Mouse (Mus musculus) granulocyte monocyte progenitor cell, adult 5-6 weeks (primary cell): ENCODE data around the gene Gm3248. TPM values are rescaled to one million over a fixed set of nuclear protein-coding genes. Genes with fewer than 3 reads are reported as not detected.
"Not testable (repeated sequence)": the region's sequence is repeated elsewhere in the genome, so short reads cannot be mapped to it uniquely, and the experiment has no call there.

Experiments used
- ATAC-seq: replicated peaks from 2 replicates; pipeline ENCODE4 v1.8.0; 2016; ENCODE audit warnings: mild to moderate bottlenecking, moderate TSS enrichment, inconsistent platforms; ENCODE audit not compliant: poor library complexity, severe bottlenecking
- total RNA-seq, 2 experiments: library from RNA; stranded (forward) in 1 of 2; stranded (reverse) in 1 of 2; fragments of 200-712, 200-1000 nt in 1 of 2; fragments of >200 nt in 1 of 2; fragmentation: Nextera tagmentation in 1 of 2; gene quantifications; 2 replicates each; pipeline ENCODE4 v1.2.3; 2014 to 2017

Gene Gm3248
- not detected in 2 replicates for total RNA-seq (2014; fragmentation: Nextera tagmentation)
- not detected in 2 replicates for total RNA-seq (2017)

- ATAC-seq, result not testable (repeated sequence)
Measured at GRCm38 (mm10) chr14:5961635-5962034, at the start of gene Gm3248. Gene Gm3248, minus strand, starts transcription at chr14:5961745.

GRCm38 (mm10) chr14:5987136-5987535 is 25.6 kb upstream of the Gm3248 start:
- ATAC-seq, result not testable (repeated sequence)

DNA sequence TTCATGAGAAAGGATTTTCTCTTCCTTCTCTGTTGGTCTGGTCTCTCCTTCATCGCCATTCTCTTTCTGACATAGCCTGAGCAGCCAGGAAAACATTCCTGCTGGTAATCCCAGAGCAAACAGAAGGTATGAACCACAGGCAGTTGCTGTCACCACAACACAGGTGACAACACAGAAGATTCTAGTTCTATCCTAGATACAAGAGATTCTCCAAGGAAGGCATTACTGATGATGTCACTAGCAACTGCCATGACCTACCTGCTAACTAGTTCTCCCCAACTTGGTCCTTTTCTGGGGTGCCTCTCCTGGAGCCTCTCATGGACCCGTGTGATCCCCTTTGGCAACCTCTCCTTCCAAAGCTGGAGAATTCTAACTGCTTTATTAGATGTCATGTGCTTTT is 17.5 kb upstream of the Gm3248 start, which contains the start of gene Gm3453:
TSS of gene Gm3453 (minus strand) at position 101 of the 400 bp plus-strand sequence.
- ATAC-seq, result not testable (repeated sequence)

GRCm38 (mm10) chr14:5962441-5962840 is 896 bp upstream of the Gm3248 start:
- not testable (repeated sequence) for ATAC-seq

DNA sequence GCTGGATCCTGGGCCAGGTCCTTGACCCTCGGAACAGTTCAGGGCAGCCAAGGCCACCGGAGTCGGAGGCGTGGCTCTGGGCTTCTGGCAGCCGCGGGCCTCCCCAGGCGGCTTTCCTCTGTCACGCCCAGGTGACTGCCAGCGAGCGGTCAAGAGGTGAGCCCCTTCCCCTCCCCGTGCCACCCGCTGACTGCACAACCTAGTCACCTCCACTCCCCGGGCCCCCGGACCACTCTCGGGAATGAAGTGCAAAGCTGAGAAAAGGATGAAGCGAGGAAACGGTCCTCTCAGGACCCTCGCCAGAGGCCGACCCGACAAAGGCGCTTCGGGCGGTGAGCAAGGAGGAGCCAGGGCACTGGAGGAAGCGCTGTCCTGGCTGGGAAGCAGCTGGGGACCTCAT is 443 bp downstream of the Gm3248 start:
- not testable (repeated sequence) for ATAC-seq

DNA sequence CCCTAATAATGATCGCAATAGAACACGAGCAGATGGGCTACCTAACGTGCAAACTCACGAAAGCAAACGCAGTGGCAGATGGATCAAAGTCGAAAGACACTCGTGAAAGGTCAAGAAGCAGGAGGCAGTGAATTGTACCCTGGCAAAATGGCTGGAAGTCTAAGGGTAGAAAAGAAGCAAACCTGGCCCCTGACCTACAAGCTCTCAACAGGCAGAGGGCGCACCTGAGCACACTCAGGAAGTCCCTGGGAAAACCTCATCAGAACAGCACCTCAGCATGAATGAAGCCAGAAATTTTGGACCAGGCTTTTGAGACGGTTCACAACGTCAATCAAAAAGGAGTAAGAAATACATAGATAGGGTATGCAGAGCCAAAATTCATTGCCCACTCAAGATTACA is 1.1 kb downstream of the Gm3248 start:
- ATAC-seq, result not testable (repeated sequence)

DNA sequence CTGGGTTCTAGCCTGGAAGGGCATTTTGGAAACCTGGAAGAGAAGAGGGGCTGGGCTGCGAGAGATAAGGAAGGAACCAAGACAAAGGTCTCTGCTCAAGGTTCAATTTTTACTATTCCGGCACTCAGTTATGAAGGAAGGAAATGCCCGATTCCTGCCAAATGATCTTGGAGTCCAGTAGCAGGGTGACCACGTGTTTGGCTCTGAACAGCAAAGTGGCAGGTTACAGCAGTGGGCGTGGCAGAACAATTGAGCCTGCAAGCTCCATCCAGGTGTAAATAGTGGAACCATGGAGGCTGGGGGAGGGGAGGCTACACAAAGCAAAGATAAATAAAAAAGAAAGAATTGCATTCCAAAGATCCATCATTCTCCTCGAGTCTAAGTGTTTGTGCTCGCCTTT is 38.3 kb downstream of the Gm3248 start:
- ATAC-seq, result not testable (repeated sequence)

- ATAC-seq, result not testable (repeated sequence)
Measured at GRCm38 (mm10) chr14:5918330-5918942, 43.1 kb downstream of the Gm3248 start.

GRCm38 (mm10) chr14:5913701-5914100 is 47.8 kb downstream of the Gm3248 start:
- not testable (repeated sequence) for ATAC-seq

Other genes with a start within 250 kb of the Gm3248 start
- gene Gm3373, start 220.2 kb downstream of the Gm3248 start, total RNA-seq (2014; fragmentation: Nextera tagmentation), result 1.3 TPM in 1 of 2 replicates, not detected in the other
- gene Gm3373, start 220.2 kb downstream of the Gm3248 start, total RNA-seq (2017), result 0.99 TPM in 1 of 2 replicates, not detected in the other
- 1.6 TPM in 1 of 2 replicates, not detected in the other for gene Gm3383, start 153.8 kb downstream of the Gm3248 start, total RNA-seq (2014; fragmentation: Nextera tagmentation)
- 0.21 and 0.43 TPM in 2 replicates for gene Gm3383, start 153.8 kb downstream of the Gm3248 start, total RNA-seq (2017)
- not detected in 2 replicates for gene Gm3424, start 131.4 kb downstream of the Gm3248 start, total RNA-seq (2014; fragmentation: Nextera tagmentation)
- not detected in 2 replicates for gene Gm3424, start 131.4 kb downstream of the Gm3248 start, total RNA-seq (2017)
- gene Gm8237, start 81.4 kb downstream of the Gm3248 start, total RNA-seq (2014; fragmentation: Nextera tagmentation), result not detected in 2 replicates
- gene Gm8237, start 81.4 kb downstream of the Gm3248 start, total RNA-seq (2017), result not detected in 2 replicates
- not detected in 2 replicates for gene Gm3453, start 17.4 kb upstream of the Gm3248 start, total RNA-seq (2014; fragmentation: Nextera tagmentation)
- not detected in 2 replicates for gene Gm3453, start 17.4 kb upstream of the Gm3248 start, total RNA-seq (2017)
- gene Gm6337, start 96.5 kb upstream of the Gm3248 start, total RNA-seq (2014; fragmentation: Nextera tagmentation), result not detected in 2 replicates
- not detected in 2 replicates for gene Gm6337, start 96.5 kb upstream of the Gm3248 start, total RNA-seq (2017)
- gene Gm8206, start 132.2 kb upstream of the Gm3248 start, total RNA-seq (2014; fragmentation: Nextera tagmentation), result not detected in 2 replicates
- gene Gm8206, start 132.2 kb upstream of the Gm3248 start, total RNA-seq (2017), result 0.30 TPM in 1 of 2 replicates, not detected in the other
- 0.70 and 0.86 TPM in 2 replicates for gene Gm3468, start 146.9 kb upstream of the Gm3248 start, total RNA-seq (2014; fragmentation: Nextera tagmentation)
- gene Gm3468, start 146.9 kb upstream of the Gm3248 start, total RNA-seq (2017), result not detected in 2 replicates
- gene Gm3476, start 164.1 kb upstream of the Gm3248 start, total RNA-seq (2014; fragmentation: Nextera tagmentation), result not detected in 2 replicates
- gene Gm3476, start 164.1 kb upstream of the Gm3248 start, total RNA-seq (2017), result not detected in 2 replicates